Mouse (Mus musculus): ENCODE results near the gene Gnl2.

Gene Gnl2

GRCm38 (mm10) chr4:125015806-125016635, at the start of gene Gnl2:
Gene Gnl2 (plus strand): TSS chr4:125016585.
- no peak for DNase-seq

GRCm38 (mm10) chr4:124968711-124969110, 47.7 kb upstream of the Gnl2 start:
- no peak for DNase-seq

- no peak for DNase-seq
Observed at GRCm38 (mm10) chr4:124969219-124969848, 47.1 kb upstream of the Gnl2 start.

GRCm38 (mm10) chr4:124970194-124970593, 46.2 kb upstream of the Gnl2 start:
- no peak for DNase-seq

GRCm38 (mm10) chr4:124970677-124971076, 45.7 kb upstream of the Gnl2 start:
- no peak for DNase-seq

- DNase-seq = no peak
Observed at GRCm38 (mm10) chr4:124971094-124971493, 45.3 kb upstream of the Gnl2 start.

GRCm38 (mm10) chr4:124972316-124972715, 44.1 kb upstream of the Gnl2 start:
- DNase-seq = no peak

- no peak for DNase-seq
Observed at GRCm38 (mm10) chr4:124973296-124973695, 43.1 kb upstream of the Gnl2 start.

GRCm38 (mm10) chr4:124978201-124978600, 38.2 kb upstream of the Gnl2 start:
- no peak for DNase-seq

GRCm38 (mm10) chr4:124983893-124984526, 32.4 kb upstream of the Gnl2 start:
- DNase-seq = no peak

- no peak for DNase-seq
Observed at GRCm38 (mm10) chr4:124984871-124985670, 31.3 kb upstream of the Gnl2 start.

- no peak for DNase-seq
Observed at GRCm38 (mm10) chr4:124985671-124986602, 30.4 kb upstream of the Gnl2 start, which contains the start of gene Rspo1. Gene Rspo1 (plus strand): TSS chr4:124986430.

- no peak for DNase-seq
Observed at GRCm38 (mm10) chr4:124986739-124987710, 29.4 kb upstream of the Gnl2 start.

- DNase-seq = no peak
Observed at GRCm38 (mm10) chr4:124987711-124988097, 28.7 kb upstream of the Gnl2 start.

GRCm38 (mm10) chr4:124988382-124988781, 28.0 kb upstream of the Gnl2 start:
- DNase-seq = no peak

GRCm38 (mm10) chr4:124989787-124990253, 26.6 kb upstream of the Gnl2 start:
- no peak for DNase-seq

- no peak for DNase-seq
Observed at GRCm38 (mm10) chr4:124990325-124990724, 26.1 kb upstream of the Gnl2 start.

- DNase-seq = no peak
Observed at GRCm38 (mm10) chr4:124997479-124998147, 18.8 kb upstream of the Gnl2 start.

GRCm38 (mm10) chr4:124999548-124999947, 16.8 kb upstream of the Gnl2 start:
- no peak for DNase-seq

GRCm38 (mm10) chr4:125002978-125003377, 13.4 kb upstream of the Gnl2 start:
- DNase-seq = no peak
